Mouse (Mus musculus): ENCODE results near the gene Sptssb.

Gene Sptssb

GRCm38 (mm10) chr3:69829532-69829931 is 30.2 kb downstream of the Sptssb start:
- DNase-seq (ENCODE audit: low spot score in 2 of 2), result no peak

GRCm38 (mm10) chr3:69824536-69824935 is 35.2 kb downstream of the Sptssb start:
- no peak for DNase-seq (ENCODE audit: low spot score in 2 of 2)

GRCm38 (mm10) chr3:69820614-69821013 is 39.1 kb downstream of the Sptssb start:
- no peak for DNase-seq (ENCODE audit: low spot score in 2 of 2)

- DNase-seq (ENCODE audit: low spot score in 2 of 2), result no peak
Measured at GRCm38 (mm10) chr3:69819851-69820200, 39.9 kb downstream of the Sptssb start.

GRCm38 (mm10) chr3:69819146-69819850 is 40.4 kb downstream of the Sptssb start:
- DNase-seq (ENCODE audit: low spot score in 2 of 2), result no peak

GRCm38 (mm10) chr3:69818466-69818865 is 41.3 kb downstream of the Sptssb start:
- no peak for DNase-seq (ENCODE audit: low spot score in 2 of 2)

- DNase-seq (ENCODE audit: low spot score in 2 of 2), result no peak
Measured at GRCm38 (mm10) chr3:69816547-69816946, 43.2 kb downstream of the Sptssb start.

GRCm38 (mm10) chr3:69813005-69813695 is 46.6 kb downstream of the Sptssb start:
- DNase-seq (ENCODE audit: low spot score in 2 of 2), result no peak

- DNase-seq (ENCODE audit: low spot score in 2 of 2), result no peak
Measured at GRCm38 (mm10) chr3:69812442-69812841, 47.3 kb downstream of the Sptssb start.

- DNase-seq (ENCODE audit: low spot score in 2 of 2), result no peak
Measured at GRCm38 (mm10) chr3:69808479-69808878, 51.3 kb downstream of the Sptssb start.

- DNase-seq (ENCODE audit: low spot score in 2 of 2), result no peak
Measured at GRCm38 (mm10) chr3:69803137-69803536, 56.6 kb downstream of the Sptssb start.

GRCm38 (mm10) chr3:69800829-69801384 is 58.8 kb downstream of the Sptssb start:
- no peak for DNase-seq (ENCODE audit: low spot score in 2 of 2)

- DNase-seq (ENCODE audit: low spot score in 2 of 2), result no peak
Measured at GRCm38 (mm10) chr3:69799096-69799495, 60.6 kb downstream of the Sptssb start.

- DNase-seq (ENCODE audit: low spot score in 2 of 2), result no peak
Measured at GRCm38 (mm10) chr3:69797969-69798368, 61.8 kb downstream of the Sptssb start.

- no peak for DNase-seq (ENCODE audit: low spot score in 2 of 2)
Measured at GRCm38 (mm10) chr3:69797533-69797932, 62.2 kb downstream of the Sptssb start.

- DNase-seq (ENCODE audit: low spot score in 2 of 2), result no peak
Measured at GRCm38 (mm10) chr3:69792823-69793417, 66.8 kb downstream of the Sptssb start.

GRCm38 (mm10) chr3:69779246-69779796 is 80.4 kb downstream of the Sptssb start:
- DNase-seq (ENCODE audit: low spot score in 2 of 2), result no peak

- no peak for DNase-seq (ENCODE audit: low spot score in 2 of 2)
Measured at GRCm38 (mm10) chr3:69773356-69773755, 86.4 kb downstream of the Sptssb start.
